Mouse (Mus musculus) thymus, adult 2 months (tissue): ENCODE data around the gene Krt33a. TPM values are rescaled to one million over a fixed set of nuclear protein-coding genes. Genes with fewer than 3 reads are reported as not detected.

ENCODE experiments used
- DNase-seq: peaks from one replicate; pipeline ENCODE4 v3.0.0; 2021
- H3K27ac ChIP-seq: fragments of 200-500 bp; 2 replicates; pipeline ENCODE4 v1.5.1; 2012; ENCODE audit warnings: low read length, control low read depth; ENCODE audit not compliant: control insufficient read depth, insufficient read depth
- H3K27me3 ChIP-seq: fragments of 200-500 bp; 2 replicates; pipeline ENCODE4 v1.6.1; 2012; ENCODE audit warnings: mild to moderate bottlenecking, low read length, moderate library complexity, mixed read lengths; ENCODE audit not compliant: control insufficient read depth, insufficient read depth
- H3K36me3 ChIP-seq: fragments of 200-500 bp; 2 replicates; pipeline ENCODE4 v1.6.1; 2012; ENCODE audit warnings: mild to moderate bottlenecking, low read length, moderate library complexity; ENCODE audit not compliant: control insufficient read depth, insufficient read depth
- H3K4me1 ChIP-seq: fragments of 200-500 bp; replicated peaks from 2 replicates; pipeline ENCODE4 v1.6.1; 2012; ENCODE audit warnings: low read length; ENCODE audit not compliant: control insufficient read depth, insufficient read depth
- H3K4me3 ChIP-seq: fragments of 200-500 bp; 2 replicates; pipeline ENCODE4 v1.5.1; 2012; ENCODE audit warnings: mild to moderate bottlenecking, low read length, control low read depth, moderate library complexity; ENCODE audit not compliant: control insufficient read depth, insufficient read depth
- CTCF ChIP-seq: fragments of 200-500 bp; IDR thresholded peaks from 2 replicates; pipeline ENCODE4 v1.5.1; 2012; ENCODE audit warnings: mild to moderate bottlenecking, control low read depth, low read length, moderate library complexity, borderline replicate concordance; ENCODE audit not compliant: control insufficient read depth, poor library complexity, insufficient read depth; ENCODE audit errors: extremely low read depth
- POLR2A ChIP-seq: fragments of 200-500 bp; IDR thresholded peaks from 2 replicates; pipeline ENCODE4 v1.6.1; 2012; ENCODE audit warnings: mild to moderate bottlenecking, low read length, control low read depth, moderate library complexity; ENCODE audit not compliant: control insufficient read depth, poor library complexity, insufficient read depth; ENCODE audit errors: extremely low read depth
- WGBS: fragments of 180-500 bp; shearing (Covaris S2); methylation state at CpG from one replicate; pipeline ENCODE4 v1.1.7; 2018; 5-methylcytosine and 5-hydroxymethylcytosine counted together
- polyA plus RNA-seq: library from polyadenylated mRNA; depleted of rRNA; stranded (reverse); fragments of >200 nt; gene quantifications from 2 replicates; pipeline ENCODE4 v1.2.3, GENCODE M21; 2012

Krt33a gene
- polyA plus RNA-seq, 1 experiment = 0.11 TPM

DNA sequence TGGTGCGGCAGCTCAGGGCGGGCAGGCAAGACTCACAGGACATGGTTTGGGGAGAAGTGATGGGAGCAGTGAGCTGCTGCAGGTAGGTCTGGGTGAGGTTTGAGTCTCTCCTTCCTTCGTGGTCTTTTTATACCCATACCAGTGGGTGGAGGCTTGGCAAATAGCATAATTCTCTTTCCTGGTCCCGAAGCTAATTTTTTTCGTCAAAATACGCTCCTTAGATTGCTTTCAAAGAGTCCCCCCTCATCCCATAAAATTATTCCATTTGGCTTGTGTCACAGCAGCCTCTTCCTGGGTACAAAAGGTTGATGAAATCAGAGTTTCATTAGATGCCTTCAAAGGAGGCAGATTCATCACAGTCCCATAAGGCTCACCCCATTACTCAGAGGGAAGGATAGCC is 25.4 kb upstream of the Krt33a start, which contains the start of gene Krt34:
TSS of gene Krt34 (minus strand) at position 101 of the 400 bp plus-strand sequence.
- 92% methylated on average over 6 of the region's 6 CpGs for WGBS

DNA sequence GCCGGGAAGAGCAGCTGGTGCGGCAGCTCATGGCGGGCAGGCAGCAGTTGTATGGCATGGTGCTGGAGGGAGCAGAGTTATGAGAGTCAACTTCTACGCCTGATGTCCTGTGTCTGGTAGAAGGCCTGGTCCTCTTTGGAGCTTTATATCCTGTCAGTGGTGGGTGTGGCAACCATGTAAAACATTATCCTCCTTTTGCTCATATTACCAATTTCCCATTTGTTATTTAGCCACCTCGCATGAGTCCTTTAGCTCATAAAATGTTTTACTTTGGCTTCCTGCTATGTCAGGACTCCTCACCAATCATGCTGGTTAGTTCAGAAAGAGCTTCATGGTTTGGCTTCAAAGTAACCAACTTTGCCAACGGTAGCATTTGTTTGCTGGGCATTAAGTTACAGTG is 13.8 kb upstream of the Krt33a start, which contains the start of gene Krt33b:
TSS of gene Krt33b (minus strand) at position 101 of the 400 bp plus-strand sequence.
- H3K27ac ChIP-seq = no peak within 1 kb of the TSS
- H3K27me3 ChIP-seq = no peaks in the 10 kb centered on the region
- H3K4me3 ChIP-seq = no peak within 1 kb of the TSS
- no peak for DNase-seq
- H3K36me3 ChIP-seq = no peaks in the 10 kb centered on the region
- no peaks in the 10 kb centered on the region for H3K4me1 ChIP-seq
- TF ChIP-seq CTCF (no peak), POLR2A (no peak)
- WGBS = 88% methylated on average over 6 of the region's 6 CpGs

More for the DNA sequence above, 25.4 kb upstream of the Krt33a start, which contains the start of gene Krt34:
- no peak for DNase-seq
- Histone ChIP-seq H3K27me3 (no peaks in the 10 kb centered on the region), H3K27ac (no peak within 1 kb of the TSS), H3K4me3 (no peak within 1 kb of the TSS), H3K36me3 (no peaks in the 10 kb centered on the region), H3K4me1 (no peaks in the 10 kb centered on the region)
- TF ChIP-seq POLR2A = no peak
- TF ChIP-seq CTCF = no peak

DNA sequence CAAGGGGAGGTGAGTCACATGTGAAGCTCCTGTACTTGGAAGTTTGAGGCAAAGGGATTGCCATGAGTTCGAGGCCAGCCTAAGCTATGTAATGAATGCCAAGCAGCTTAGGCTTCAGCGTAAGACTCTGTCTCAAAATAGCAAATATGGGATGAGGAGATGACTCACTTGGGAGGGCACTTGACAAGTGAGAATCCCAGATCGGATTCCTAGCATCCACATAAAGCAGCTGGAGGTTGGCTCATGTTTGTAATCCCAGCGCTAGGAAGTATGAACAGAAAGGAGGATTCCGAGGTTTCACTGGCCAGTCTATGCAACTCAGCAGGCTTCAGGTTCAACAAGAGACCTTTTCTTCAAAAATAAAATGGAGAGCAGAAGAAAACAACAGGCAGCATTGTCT is 5.4 kb upstream of the Krt33a start:
- WGBS = 90% methylated on average over 5 of the region's 5 CpGs
- TF ChIP-seq CTCF (no peak), POLR2A (no peak)

DNA sequence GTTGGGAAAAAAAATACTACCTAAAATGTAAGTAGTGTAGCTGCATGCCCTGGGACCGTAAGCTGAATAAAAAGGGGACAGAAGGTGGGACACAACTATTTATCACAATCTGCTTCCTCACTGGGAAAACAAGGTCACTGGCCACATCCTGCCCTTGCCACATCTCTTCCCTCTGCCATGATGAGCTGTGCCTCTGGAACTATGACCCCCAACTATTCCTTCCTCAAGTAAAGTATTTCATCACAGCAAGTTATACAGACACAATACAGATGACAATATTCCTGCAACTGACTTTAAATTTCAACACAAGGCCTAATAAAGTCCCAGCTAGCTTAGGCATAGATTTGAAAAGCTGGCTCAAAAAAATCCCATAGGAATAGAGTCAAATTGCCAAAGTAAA is 3.5 kb upstream of the Krt33a start:
- no peak for DNase-seq
- TF ChIP-seq POLR2A = no peak
- no peaks in the 10 kb centered on the region for H3K36me3 ChIP-seq
- no peaks in the 10 kb centered on the region for H3K27me3 ChIP-seq
- 72% methylated on average over 1 of the region's 1 CpGs for WGBS
- H3K4me3 ChIP-seq = no peak overlapping the region
- no peak overlapping the region for H3K27ac ChIP-seq
- H3K4me1 ChIP-seq = no peaks in the 10 kb centered on the region

More for the DNA sequence above, 5.4 kb upstream of the Krt33a start:
- no peak overlapping the region for H3K27ac ChIP-seq
- H3K27me3 ChIP-seq = no peaks in the 10 kb centered on the region
- no peaks in the 10 kb centered on the region for H3K36me3 ChIP-seq
- no peaks in the 10 kb centered on the region for H3K4me1 ChIP-seq
- H3K4me3 ChIP-seq = no peak overlapping the region
- DNase-seq = no peak

DNA sequence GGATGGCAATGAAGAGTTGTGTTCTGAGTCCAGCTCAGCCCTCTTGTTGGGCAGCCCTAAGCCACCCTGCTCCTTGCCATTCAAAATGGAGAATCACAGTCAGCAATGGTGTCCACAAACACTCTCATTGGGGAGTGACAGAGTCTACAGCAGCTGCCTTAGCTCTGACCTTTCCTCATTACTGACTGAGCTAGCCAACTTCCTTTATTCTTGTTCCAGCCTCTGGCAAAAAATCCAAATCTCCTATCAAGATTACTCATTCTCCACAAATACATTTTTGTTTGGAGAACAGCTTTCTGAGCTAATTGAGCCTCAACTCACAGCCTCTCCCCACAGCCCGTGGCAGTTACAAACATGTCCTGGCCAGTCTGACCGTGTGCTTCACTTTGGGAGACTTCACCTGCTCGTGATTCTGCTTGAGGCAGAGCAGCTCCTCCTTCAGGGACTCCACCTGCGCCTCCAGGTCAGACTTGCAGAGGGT is 2.3 kb downstream of the Krt33a start:
- Histone ChIP-seq H3K27me3 (no peaks in the 10 kb centered on the region), H3K27ac (no peak overlapping the region), H3K4me1 (no peaks in the 10 kb centered on the region), H3K36me3 (no peaks in the 10 kb centered on the region), H3K4me3 (no peak overlapping the region)
- WGBS = 77% methylated on average over 4 of the region's 4 CpGs
- TF ChIP-seq CTCF = no peak
- TF ChIP-seq POLR2A = no peak
- DNase-seq = no peak

DNA sequence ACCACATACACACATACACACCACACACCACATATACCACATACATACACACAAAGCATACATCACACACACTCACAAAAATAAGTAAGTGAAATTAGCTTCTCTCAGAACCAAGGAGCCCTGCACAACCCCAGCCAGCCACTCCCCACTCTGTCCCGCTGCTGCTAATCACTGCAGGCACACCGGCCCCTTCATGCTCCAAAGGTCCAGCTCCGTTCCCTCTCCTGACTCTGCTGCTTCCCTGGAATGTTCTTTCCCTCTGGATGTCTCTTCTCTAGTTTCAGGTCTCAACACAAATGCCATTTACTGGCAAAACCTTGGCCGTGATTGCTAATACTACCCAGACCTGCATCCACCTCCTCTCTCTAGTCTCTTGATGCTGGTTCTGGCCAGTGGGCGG is 5.3 kb downstream of the Krt33a start:
- Histone ChIP-seq H3K36me3 (no peaks in the 10 kb centered on the region), H3K4me1 (no peaks in the 10 kb centered on the region), H3K4me3 (no peak overlapping the region), H3K27ac (no peak overlapping the region), H3K27me3 (no peaks in the 10 kb centered on the region)
- TF ChIP-seq POLR2A (no peak), CTCF (no peak)
- no peak for DNase-seq
- WGBS = 88% methylated on average over 5 of the region's 5 CpGs

DNA sequence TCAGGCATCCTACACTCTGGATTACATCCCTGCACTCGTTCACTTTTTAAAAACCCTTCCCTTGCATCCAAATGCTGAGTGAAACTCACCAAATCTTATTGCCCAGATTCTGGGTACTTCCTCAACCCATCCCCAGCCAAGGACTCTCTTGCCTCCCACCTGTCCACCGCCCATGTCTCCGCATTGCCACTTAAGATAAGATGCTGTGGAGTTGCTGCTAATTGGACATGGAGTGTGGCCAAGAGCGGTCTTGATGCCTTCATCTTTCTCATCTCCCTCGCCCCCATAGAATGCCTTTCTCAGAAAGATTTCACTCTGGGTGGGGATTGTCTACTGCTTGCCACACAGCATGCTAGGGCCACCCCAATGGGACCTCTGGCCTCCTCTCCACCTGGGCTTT is 7.7 kb downstream of the Krt33a start:
- no peaks in the 10 kb centered on the region for H3K27me3 ChIP-seq
- no peak overlapping the region for H3K27ac ChIP-seq
- H3K4me1 ChIP-seq = no peaks in the 10 kb centered on the region
- no peak overlapping the region for H3K4me3 ChIP-seq
- no peak for DNase-seq
- no peak for TF ChIP-seq POLR2A
- TF ChIP-seq CTCF = no peak
- no peaks in the 10 kb centered on the region for H3K36me3 ChIP-seq
- 92% methylated on average over 5 of the region's 5 CpGs for WGBS
